Mouse (Mus musculus): ENCODE measurements around the gene Olfm3. TPM values are rescaled to one million over a fixed set of nuclear protein-coding genes. Genes with fewer than 3 reads are reported as not detected.

Gene Olfm3
- total and polyA plus RNA-seq, 3 experiments: not detected

DNA sequence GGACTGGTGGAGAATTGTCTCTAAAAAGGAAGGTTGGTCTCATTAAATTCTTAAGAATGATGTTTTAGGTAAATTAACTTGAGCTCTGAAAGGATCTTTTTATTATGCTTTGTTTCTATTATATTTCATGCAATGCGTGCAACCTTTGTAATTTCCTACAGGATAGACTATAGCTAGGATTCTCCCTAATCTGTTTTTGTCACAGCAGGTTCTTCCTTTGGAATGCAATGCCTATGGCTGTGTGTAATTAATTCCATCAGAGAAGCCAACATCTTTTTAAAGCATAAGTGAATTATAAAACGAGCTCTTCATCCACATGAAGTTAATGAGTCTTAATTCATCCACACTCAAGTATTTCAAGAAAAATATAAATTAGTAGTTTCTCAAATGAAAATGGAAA, 177.5 kb downstream of the Olfm3 start:
- H3K9ac ChIP-seq (ENCODE audit: control insufficient read depth, low read depth, low read length, poor library complexity, severe bottlenecking): no peak overlapping the region
- H3K9me3 ChIP-seq (replicated peaks; ENCODE audit: insufficient read depth, low read length): no peaks in the 10 kb centered on the region
- no peak overlapping the region for H3K27ac ChIP-seq (ENCODE audit: control insufficient read depth, low read depth, low read length)
- H3K27me3 ChIP-seq (ENCODE audit: control insufficient read depth in 1 of 2, insufficient read depth in 2 of 2, low read length in 2 of 2): no peaks in the 10 kb centered on the region
- no peaks in the 10 kb centered on the region for H3K79me2 ChIP-seq (ENCODE audit: control insufficient read depth, insufficient read depth, low read length, poor library complexity)
- no peaks in the 10 kb centered on the region for H3K4me1 ChIP-seq (ENCODE audit: control insufficient read depth in 1 of 2, insufficient read depth in 2 of 2, low read length in 2 of 2)
- no peak for DNase-seq (ENCODE audit: low read depth, low spot score)
- H3K36me3 ChIP-seq (ENCODE audit: control insufficient read depth in 1 of 2, insufficient read depth in 2 of 2, low read length in 2 of 2): no peaks in the 10 kb centered on the region
- TF ChIP-seq MYC (IDR thresholded peaks at IDR 0.05; ENCODE audit: low read depth, low read length): no peak
- no peak for TF ChIP-seq UBTF (IDR thresholded peaks at IDR 0.05; ENCODE audit: borderline replicate concordance, insufficient read depth, low read depth, low read length)
- TF ChIP-seq RAD21 (IDR thresholded peaks at IDR 0.05; ENCODE audit: low read depth, low read length): no peak
- no peak for TF ChIP-seq CTCF (IDR thresholded peaks at IDR 0.05 in 2 of 3, conservative IDR thresholded peaks at IDR 0.05 in 1 of 3; ENCODE audit: control insufficient read depth in 1 of 3, insufficient read depth in 1 of 3, low read depth in 2 of 3, low read length in 3 of 3, poor library complexity in 1 of 3, severe bottlenecking in 1 of 3)
- no peak for TF ChIP-seq SMC3 (IDR thresholded peaks at IDR 0.05; ENCODE audit: low read depth, low read length)
- TF ChIP-seq EP300 (IDR thresholded peaks at IDR 0.05; ENCODE audit: low read depth in 1 of 2, low read length in 2 of 2): no peak
- no peak for TF ChIP-seq ZKSCAN1 (IDR thresholded peaks at IDR 0.05; ENCODE audit: low read depth, low read length)
- no peak for TF ChIP-seq ZMIZ1 (IDR thresholded peaks at IDR 0.05; ENCODE audit: low read depth, low read length)
- TF ChIP-seq POLR2AphosphoS2 (IDR thresholded peaks at IDR 0.05; ENCODE audit: low read length): no peak
- no peak for TF ChIP-seq SIN3A (IDR thresholded peaks at IDR 0.05; ENCODE audit: low read length)
- no peak for TF ChIP-seq CHD1 (IDR thresholded peaks at IDR 0.05; ENCODE audit: low read depth, low read length)
- no peak for TF ChIP-seq NELFE (IDR thresholded peaks at IDR 0.05; ENCODE audit: low read depth, low read length)
- TF ChIP-seq MAFK (IDR thresholded peaks at IDR 0.05; ENCODE audit: borderline replicate concordance, low read depth, low read length): no peak
- TF ChIP-seq KAT2A (conservative IDR thresholded peaks at IDR 0.05; ENCODE audit: low read depth, low read length): no peak
- no peak for TF ChIP-seq GABPA (IDR thresholded peaks at IDR 0.05; ENCODE audit: low read depth, low read length)
- no peak for TF ChIP-seq USF2 (IDR thresholded peaks at IDR 0.05; ENCODE audit: borderline replicate concordance in 1 of 2, insufficient read depth in 1 of 2, low read depth in 1 of 2, low read length in 2 of 2)
- TF ChIP-seq NRF1 (IDR thresholded peaks at IDR 0.05; ENCODE audit: insufficient read depth, low read depth, low read length, poor library complexity, severe bottlenecking): no peak
- no peak for TF ChIP-seq ZC3H11A (IDR thresholded peaks at IDR 0.05; ENCODE audit: low read depth, low read length)
- no peak overlapping the region for H3K4me3 ChIP-seq (ENCODE audit: control insufficient read depth in 1 of 2, insufficient read depth in 1 of 2, low read depth in 2 of 2, low read length in 2 of 2)

- DNase-seq (ENCODE audit: low read depth, low spot score): no peak
- no peaks in the 10 kb centered on the region for H3K36me3 ChIP-seq (ENCODE audit: control insufficient read depth in 1 of 2, insufficient read depth in 2 of 2, low read length in 2 of 2)
- H3K27ac ChIP-seq (ENCODE audit: control insufficient read depth, low read depth, low read length): no peak overlapping the region
- no peaks in the 10 kb centered on the region for H3K27me3 ChIP-seq (ENCODE audit: control insufficient read depth in 1 of 2, insufficient read depth in 2 of 2, low read length in 2 of 2)
- no peak overlapping the region for H3K4me3 ChIP-seq (ENCODE audit: control insufficient read depth in 1 of 2, insufficient read depth in 1 of 2, low read depth in 2 of 2, low read length in 2 of 2)
- no peak overlapping the region for H3K9ac ChIP-seq (ENCODE audit: control insufficient read depth, low read depth, low read length, poor library complexity, severe bottlenecking)
- no peak for TF ChIP-seq ETS1 (IDR thresholded peaks at IDR 0.05; ENCODE audit: low read depth, low read length)
- TF ChIP-seq GATA1 (IDR thresholded peaks at IDR 0.05; ENCODE audit: low read depth, low read length): no peak
- no peak for TF ChIP-seq UBTF (IDR thresholded peaks at IDR 0.05; ENCODE audit: borderline replicate concordance, insufficient read depth, low read depth, low read length)
- TF ChIP-seq GABPA (IDR thresholded peaks at IDR 0.05; ENCODE audit: low read depth, low read length): no peak
- no peak for TF ChIP-seq NELFE (IDR thresholded peaks at IDR 0.05; ENCODE audit: low read depth, low read length)
- TF ChIP-seq JUND (IDR thresholded peaks at IDR 0.05; ENCODE audit: low read depth, low read length): no peak
- no peak for TF ChIP-seq MAFK (IDR thresholded peaks at IDR 0.05; ENCODE audit: borderline replicate concordance, low read depth, low read length)
- no peak for TF ChIP-seq ZMIZ1 (IDR thresholded peaks at IDR 0.05; ENCODE audit: low read depth, low read length)
- TF ChIP-seq ZNF384 (IDR thresholded peaks at IDR 0.05; ENCODE audit: low read depth, low read length): no peak
- no peak for TF ChIP-seq RCOR1 (IDR thresholded peaks at IDR 0.05; ENCODE audit: low read depth, low read length)
- no peak for TF ChIP-seq CHD2 (IDR thresholded peaks at IDR 0.05; ENCODE audit: low read length)
- no peak for TF ChIP-seq MXI1 (IDR thresholded peaks at IDR 0.05; ENCODE audit: low read depth, low read length)
- TF ChIP-seq TCF12 (IDR thresholded peaks at IDR 0.05; ENCODE audit: low read depth, low read length): no peak
- no peak for TF ChIP-seq E2F4 (IDR thresholded peaks at IDR 0.05; ENCODE audit: borderline replicate concordance, low read depth, low read length)
- no peak for TF ChIP-seq MAZ (IDR thresholded peaks at IDR 0.05; ENCODE audit: low read depth, low read length)
- TF ChIP-seq ZKSCAN1 (IDR thresholded peaks at IDR 0.05; ENCODE audit: low read depth, low read length): no peak
- TF ChIP-seq SIN3A (IDR thresholded peaks at IDR 0.05; ENCODE audit: low read length): no peak
- H3K9me3 ChIP-seq (replicated peaks; ENCODE audit: insufficient read depth, low read length): no peaks in the 10 kb centered on the region
- no peaks in the 10 kb centered on the region for H3K79me2 ChIP-seq (ENCODE audit: control insufficient read depth, insufficient read depth, low read length, poor library complexity)
- H3K4me1 ChIP-seq (ENCODE audit: control insufficient read depth in 1 of 2, insufficient read depth in 2 of 2, low read length in 2 of 2): no peaks in the 10 kb centered on the region
Measured at GRCm38 (mm10) chr3:115082947-115083346, 179.1 kb downstream of the Olfm3 start.

Measured in MEL (cell line).